Mouse (Mus musculus) liver, embryonic 14.5 days (tissue): Measurements from ENCODE around the gene Dcn. TPM values are rescaled to one million over a fixed set of nuclear protein-coding genes. Genes with fewer than 3 reads are reported as not detected.

ENCODE experiments used
- ATAC-seq: fragments of 200-750 bp; cut with Nextera tagmentation; 2 replicates; pipeline ENCODE4 v1.8.0; 2017; ENCODE audit warnings: moderate number of reproducible peaks, mild to moderate bottlenecking, moderate library complexity; ENCODE audit not compliant: insufficient read depth
- DNase-seq, 3 experiments: peaks; one replicate each; pipeline ENCODE4 v3.0.0-alpha.2; 2012 to 2013; ENCODE audit warnings: low read depth in 3 of 3, low spot score in 3 of 3
- H3K27ac ChIP-seq: fragments of 300-500 bp; sonication (generic); 2 replicates; pipeline ENCODE4 v1.5.1; 2014; ENCODE audit warnings: moderate library complexity, mild to moderate bottlenecking, control low read depth, inconsistent platforms
- H3K27me3 ChIP-seq: fragments of 300-500 bp; sonication (generic); 2 replicates; pipeline ENCODE4 v1.6.1; 2014; ENCODE audit warnings: mild to moderate bottlenecking, low read length, moderate library complexity; ENCODE audit not compliant: control insufficient read depth, insufficient read depth
- H3K36me3 ChIP-seq: fragments of 300-500 bp; sonication (generic); replicated peaks from 2 replicates; pipeline ENCODE4 v1.6.1; 2014; ENCODE audit warnings: low read depth; ENCODE audit not compliant: control insufficient read depth, insufficient read depth
- H3K4me1 ChIP-seq, 2 experiments: fragments of 200-500 bp in 1 of 2; fragments of 300-500 bp in 1 of 2; sonication (generic) in 1 of 2; replicated peaks; 2 replicates each; pipeline ENCODE4 v1.6.1; 2012 to 2014; ENCODE audit warnings: antibody characterized with exemption in 1 of 2, inconsistent platforms in 1 of 2, low read length in 1 of 2; ENCODE audit not compliant: control insufficient read depth in 2 of 2, insufficient read depth in 2 of 2
- H3K4me2 ChIP-seq: fragments of 300-500 bp; sonication (generic); 2 replicates; pipeline ENCODE4 v1.6.1; 2014; ENCODE audit warnings: low read depth, mild to moderate bottlenecking, control low read depth, moderate library complexity
- H3K4me3 ChIP-seq, 2 experiments: fragments of 200-500 bp in 1 of 2; fragments of 300-500 bp in 1 of 2; sonication (generic) in 1 of 2; 2 replicates each; pipeline ENCODE4 v1.5.1; 2012 to 2014; ENCODE audit warnings: low read depth in 2 of 2, low read length in 2 of 2, mild to moderate bottlenecking in 2 of 2, control low read depth in 1 of 2, inconsistent platforms in 1 of 2, moderate library complexity in 1 of 2; ENCODE audit not compliant: insufficient read depth in 1 of 2
- H3K9ac ChIP-seq: fragments of 300-500 bp; sonication (generic); replicated peaks from 2 replicates; pipeline ENCODE4 v1.6.1; 2014; ENCODE audit warnings: mild to moderate bottlenecking, control low read depth, moderate library complexity
- H3K9me3 ChIP-seq: fragments of 300-500 bp; sonication (generic); 2 replicates; pipeline ENCODE4 v1.6.1; 2016; ENCODE audit warnings: low read length, mixed read lengths; ENCODE audit not compliant: control insufficient read depth
- CTCF ChIP-seq: IDR thresholded peaks from 2 replicates; pipeline ENCODE4 v1.5.1; 2016; ENCODE audit warnings: antibody characterized with exemption, low read depth, control low read depth
- EP300 ChIP-seq: IDR thresholded peaks from 2 replicates; pipeline ENCODE4 v1.6.1; 2016; ENCODE audit warnings: antibody characterized with exemption, low read depth
- WGBS: fragments of 180-500 bp; shearing (Covaris S2); extraction: QIAGEN DNeasy Blood & Tissue Kit; methylation state at CpG from one replicate; pipeline ENCODE4 v1.1.7; 2014; ENCODE audit not compliant: insufficient replicate concordance; 5-methylcytosine and 5-hydroxymethylcytosine counted together
- polyA plus RNA-seq, 2 experiments: library from polyadenylated mRNA; depleted of rRNA in 1 of 2; stranded (reverse) in 1 of 2; unstranded in 1 of 2; fragments of >200 nt; fragmentation: Nextera tagmentation in 1 of 2; extraction: Ambion mirVana in 1 of 2; gene quantifications; 2 replicates each; pipeline versions ENCODE4 v1.2.1 to v1.2.3; 2012 to 2014

Dcn gene
- polyA plus RNA-seq, 2 experiments, result 30.8 to 44.8 TPM

GRCm38 (mm10) chr10:97487269-97487989, 8.0 kb downstream of the Dcn start:
- H3K36me3 ChIP-seq, result no peaks in the 10 kb centered on the region
- TF ChIP-seq CTCF (no peak), EP300 (no peak)
- H3K27me3 ChIP-seq, result no peaks in the 10 kb centered on the region
- H3K4me2 ChIP-seq, result no peak overlapping the region
- DNase-seq, result no peak
- H3K9ac ChIP-seq, result no peak overlapping the region
- no peaks in the 10 kb centered on the region for H3K4me1 ChIP-seq
- ATAC-seq, result no peak
- H3K27ac ChIP-seq, result no peak overlapping the region
- WGBS, result 71% methylated on average over 6 of the region's 6 CpGs
- no peaks in the 10 kb centered on the region for H3K9me3 ChIP-seq
- no peak overlapping the region for H3K4me3 ChIP-seq

GRCm38 (mm10) chr10:97492367-97492980, 13.1 kb downstream of the Dcn start:
- no peak for TF ChIP-seq CTCF
- TF ChIP-seq EP300, result no peak
- H3K9ac ChIP-seq, result no peak overlapping the region
- no peak for DNase-seq
- H3K4me3 ChIP-seq, result no peak overlapping the region
- H3K4me1 ChIP-seq, result no peaks in the 10 kb centered on the region
- no peaks in the 10 kb centered on the region for H3K9me3 ChIP-seq
- H3K27me3 ChIP-seq, result no peaks in the 10 kb centered on the region
- WGBS, result 41% methylated on average over 4 of the region's 4 CpGs
- no peak overlapping the region for H3K4me2 ChIP-seq
- no peak overlapping the region for H3K27ac ChIP-seq
- no peaks in the 10 kb centered on the region for H3K36me3 ChIP-seq
- no peak for ATAC-seq

- ATAC-seq (no peak), DNase-seq (no peak)
- no peak overlapping the region for H3K4me3 ChIP-seq
- no peak overlapping the region for H3K27ac ChIP-seq
- H3K9ac ChIP-seq, result no peak overlapping the region
- 35% methylated on average over 5 of the region's 5 CpGs for WGBS
- TF ChIP-seq CTCF (no peak), EP300 (no peak)
- H3K9me3 ChIP-seq, result no peaks in the 10 kb centered on the region
- H3K36me3 ChIP-seq, result no peaks in the 10 kb centered on the region
- no peaks in the 10 kb centered on the region for H3K27me3 ChIP-seq
- H3K4me2 ChIP-seq, result no peak overlapping the region
- no peaks in the 10 kb centered on the region for H3K4me1 ChIP-seq
These were observed 18.2 kb downstream of the Dcn start for GRCm38 (mm10) chr10:97497646-97498045.

- ATAC-seq (no peak), DNase-seq (no peak)
- no peak overlapping the region for H3K4me2 ChIP-seq
- no peak overlapping the region for H3K4me3 ChIP-seq
- H3K9me3 ChIP-seq, result no peaks in the 10 kb centered on the region
- TF ChIP-seq CTCF, result no peak
- no peak for TF ChIP-seq EP300
- WGBS, result 64% methylated on average over 3 of the region's 3 CpGs
- no peaks in the 10 kb centered on the region for H3K27me3 ChIP-seq
- no peak overlapping the region for H3K27ac ChIP-seq
- H3K9ac ChIP-seq, result no peak overlapping the region
- H3K36me3 ChIP-seq, result no peaks in the 10 kb centered on the region
- H3K4me1 ChIP-seq, result no peaks in the 10 kb centered on the region
These were observed 44.0 kb downstream of the Dcn start for GRCm38 (mm10) chr10:97523366-97523765.

GRCm38 (mm10) chr10:97535697-97536096, 56.3 kb downstream of the Dcn start:
- H3K4me2 ChIP-seq, result no peak overlapping the region
- H3K9ac ChIP-seq, result no peak overlapping the region
- TF ChIP-seq CTCF (no peak), EP300 (no peak)
- ATAC-seq, result no peak
- no peaks in the 10 kb centered on the region for H3K36me3 ChIP-seq
- no peak overlapping the region for H3K27ac ChIP-seq
- no peaks in the 10 kb centered on the region for H3K4me1 ChIP-seq
- 55% methylated on average over 4 of the region's 4 CpGs for WGBS
- no peaks in the 10 kb centered on the region for H3K27me3 ChIP-seq
- H3K9me3 ChIP-seq, result no peaks in the 10 kb centered on the region
- DNase-seq, result no peak
- no peak overlapping the region for H3K4me3 ChIP-seq
